Mouse (Mus musculus) gonadal fat pad, adult 2 months (tissue): ENCODE results near the gene Eng. TPM values are rescaled to one million over a fixed set of nuclear protein-coding genes. Genes with fewer than 3 reads are reported as not detected.
A peak's percentile ranks its signal among the peaks of the same experiment; 100 is the strongest.

Experiments
- DNase-seq: peaks from one replicate; pipeline ENCODE4 v3.0.0-alpha.2; 2012; ENCODE audit warnings: low read depth
- polyA plus RNA-seq: library from polyadenylated mRNA; depleted of rRNA; stranded (reverse); fragments of >200 nt; gene quantifications from 2 replicates; pipeline ENCODE4 v1.2.3, GENCODE M21; 2012

The Eng gene
- polyA plus RNA-seq, 1 experiment: 109 TPM

GRCm38 (mm10) chr2:32709521-32710137 is 63.2 kb downstream of the Eng start:
- DNase-seq: no peak

GRCm38 (mm10) chr2:32710425-32710824 is 64.0 kb downstream of the Eng start:
- DNase-seq: no peak

- DNase-seq: no peak
These were observed 65.1 kb downstream of the Eng start for GRCm38 (mm10) chr2:32711301-32712056.

GRCm38 (mm10) chr2:32712108-32712551 is 65.7 kb downstream of the Eng start:
- DNase-seq: no peak

- no peak for DNase-seq
These were observed 66.2 kb downstream of the Eng start for GRCm38 (mm10) chr2:32712586-32712933.

GRCm38 (mm10) chr2:32712934-32713817 is 66.8 kb downstream of the Eng start, which contains the start of gene Cdk9:
Cdk9 (minus strand) TSS chr2:32713076.
- DNase-seq: no peak

GRCm38 (mm10) chr2:32714117-32714986 is 68.0 kb downstream of the Eng start:
- DNase-seq: no peak

- no peak for DNase-seq
These were observed 68.6 kb downstream of the Eng start for GRCm38 (mm10) chr2:32714987-32715425.

GRCm38 (mm10) chr2:32718761-32719160 is 72.4 kb downstream of the Eng start:
- DNase-seq: no peak

GRCm38 (mm10) chr2:32720053-32720452 is 73.7 kb downstream of the Eng start:
- DNase-seq: no peak

- no peak for DNase-seq
These were observed 74.4 kb downstream of the Eng start, which contains the start of gene Sh2d3c for GRCm38 (mm10) chr2:32720681-32721229. Sh2d3c (plus strand) TSS chr2:32721055.

- no peak for DNase-seq
These were observed 75.7 kb downstream of the Eng start for GRCm38 (mm10) chr2:32722046-32722445.

- DNase-seq: no peak
These were observed 76.2 kb downstream of the Eng start for GRCm38 (mm10) chr2:32722581-32722980.

GRCm38 (mm10) chr2:32724149-32724548 is 77.8 kb downstream of the Eng start:
- no peak for DNase-seq

GRCm38 (mm10) chr2:32724832-32725790 is 78.7 kb downstream of the Eng start:
- no peak for DNase-seq

- peak; percentile 69 for DNase-seq
These were observed 81.0 kb downstream of the Eng start for GRCm38 (mm10) chr2:32727435-32727834.

- no peak for DNase-seq
These were observed 82.1 kb downstream of the Eng start for GRCm38 (mm10) chr2:32728463-32728862.

- DNase-seq: no peak
These were observed 83.2 kb downstream of the Eng start for GRCm38 (mm10) chr2:32729547-32729946.

GRCm38 (mm10) chr2:32730854-32731253 is 84.5 kb downstream of the Eng start:
- no peak for DNase-seq

- DNase-seq: no peak
These were observed 85.5 kb downstream of the Eng start for GRCm38 (mm10) chr2:32731911-32732310.
